Mouse (Mus musculus) hindbrain, embryonic 13.5 days (tissue): ENCODE results near the gene Slc9a9. TPM values are rescaled to one million over a fixed set of nuclear protein-coding genes. Genes with fewer than 3 reads are reported as not detected.

ENCODE experiments used
- ATAC-seq: fragments of 200-750 bp; cut with Nextera tagmentation; 2 replicates; pipeline ENCODE4 v1.8.0; 2017; ENCODE audit warnings: moderate TSS enrichment; ENCODE audit not compliant: low FRiP score
- H3K27ac ChIP-seq: fragments of 300-500 bp; sonication (generic); 2 replicates; pipeline ENCODE4 v1.5.1; 2015; ENCODE audit warnings: inconsistent platforms, mild to moderate bottlenecking, moderate library complexity
- H3K27me3 ChIP-seq: fragments of 300-500 bp; sonication (generic); 2 replicates; pipeline ENCODE4 v1.6.1; 2015; ENCODE audit warnings: mild to moderate bottlenecking, inconsistent platforms
- H3K36me3 ChIP-seq: fragments of 300-500 bp; sonication (generic); 2 replicates; pipeline ENCODE4 v1.6.1; 2015; ENCODE audit warnings: mild to moderate bottlenecking, inconsistent platforms
- H3K4me1 ChIP-seq: fragments of 300-500 bp; sonication (generic); replicated peaks from 2 replicates; pipeline ENCODE4 v1.6.1; 2015; ENCODE audit warnings: inconsistent platforms
- H3K4me2 ChIP-seq: fragments of 300-500 bp; sonication (generic); 2 replicates; pipeline ENCODE4 v1.6.1; 2015; ENCODE audit warnings: inconsistent platforms, mild to moderate bottlenecking, moderate library complexity
- H3K4me3 ChIP-seq: fragments of 300-500 bp; sonication (generic); 2 replicates; pipeline ENCODE4 v1.5.1; 2015; ENCODE audit warnings: mild to moderate bottlenecking, inconsistent platforms
- H3K9ac ChIP-seq: fragments of 300-500 bp; sonication (generic); 2 replicates; pipeline ENCODE4 v1.6.1; 2015; ENCODE audit warnings: mild to moderate bottlenecking, inconsistent platforms
- H3K9me3 ChIP-seq: fragments of 300-500 bp; sonication (generic); 2 replicates; pipeline ENCODE4 v1.6.1; 2016; ENCODE audit warnings: inconsistent platforms
- WGBS: fragments of 180-500 bp; shearing (Covaris S2); methylation state at CpG from one replicate; pipeline ENCODE4 v1.1.7; 2015; 5-methylcytosine and 5-hydroxymethylcytosine counted together
- polyA plus RNA-seq: library from polyadenylated mRNA; unstranded; fragments of >200 nt; fragmentation: Nextera tagmentation; extraction: Ambion mirVana; gene quantifications from 2 replicates; pipeline ENCODE4 v1.2.1, GENCODE M21; 2015

Slc9a9 gene
- polyA plus RNA-seq, 1 experiment from 2014 or later: 6.0 TPM

DNA sequence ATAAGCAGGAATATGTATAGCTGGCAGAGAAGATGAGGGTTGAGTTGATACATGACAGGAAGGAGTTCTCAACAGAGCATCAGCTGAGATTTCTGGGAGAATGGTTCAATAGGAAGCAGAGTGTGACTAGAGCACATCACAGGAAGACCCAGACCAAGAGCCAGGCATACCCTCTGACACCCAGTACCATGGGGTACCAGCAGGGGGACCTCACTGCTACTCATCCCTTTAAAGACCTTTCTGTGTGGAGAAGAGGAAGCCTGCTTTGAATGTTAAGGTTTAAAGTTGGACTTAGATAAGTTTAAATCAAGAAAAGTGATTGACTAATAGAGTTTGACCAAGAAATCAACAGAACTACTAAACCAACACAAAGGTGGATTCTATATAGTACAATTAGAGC, 257.4 kb downstream of the Slc9a9 start:
- Histone ChIP-seq H3K9me3 (0 out of 2 replicates have a peak, but pooled peaks cover 3% of the 10 kb centered on the region), H3K4me1 (no peaks in the 10 kb centered on the region), H3K36me3 (no peaks in the 10 kb centered on the region), H3K27ac (no peak overlapping the region), H3K27me3 (no peaks in the 10 kb centered on the region), H3K4me2 (no peak overlapping the region), H3K4me3 (no peak overlapping the region), H3K9ac (no peak overlapping the region)
- ATAC-seq: no peak

DNA sequence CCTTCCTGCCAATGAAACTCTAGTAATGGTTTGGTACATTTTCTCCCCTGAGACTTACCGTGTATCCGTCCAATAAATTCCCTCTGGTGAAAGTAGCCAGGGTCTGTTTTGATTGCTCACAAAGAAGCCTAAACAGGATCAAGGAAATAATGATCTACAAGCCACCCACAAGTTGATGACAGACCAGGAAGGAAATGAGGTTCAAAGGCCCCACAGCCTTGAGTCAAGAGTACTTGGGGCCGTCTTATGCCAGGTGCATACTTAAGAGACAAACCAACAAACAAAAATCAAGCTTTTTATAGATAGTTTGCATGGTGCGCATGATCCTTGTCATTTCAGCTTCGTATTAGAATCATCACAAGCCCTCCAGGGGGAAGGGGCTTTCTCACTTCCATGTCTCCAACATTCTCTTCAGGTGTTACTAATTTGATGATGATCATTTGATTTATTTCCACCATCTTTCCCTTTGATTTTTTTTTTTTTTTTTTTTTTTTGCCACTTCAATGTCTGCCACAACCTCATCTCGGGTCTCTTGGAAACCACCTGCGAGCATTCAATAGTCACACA, 275.9 kb downstream of the Slc9a9 start:
- Histone ChIP-seq H3K36me3 (no peaks in the 10 kb centered on the region), H3K4me2 (no peak overlapping the region), H3K4me1 (no peaks in the 10 kb centered on the region), H3K4me3 (no peak overlapping the region), H3K9ac (no peak overlapping the region), H3K9me3 (no peaks in the 10 kb centered on the region), H3K27me3 (no peaks in the 10 kb centered on the region), H3K27ac (no peak overlapping the region)
- WGBS: 90% methylated on average over 7 of the region's 7 CpGs
- ATAC-seq: no peak

DNA sequence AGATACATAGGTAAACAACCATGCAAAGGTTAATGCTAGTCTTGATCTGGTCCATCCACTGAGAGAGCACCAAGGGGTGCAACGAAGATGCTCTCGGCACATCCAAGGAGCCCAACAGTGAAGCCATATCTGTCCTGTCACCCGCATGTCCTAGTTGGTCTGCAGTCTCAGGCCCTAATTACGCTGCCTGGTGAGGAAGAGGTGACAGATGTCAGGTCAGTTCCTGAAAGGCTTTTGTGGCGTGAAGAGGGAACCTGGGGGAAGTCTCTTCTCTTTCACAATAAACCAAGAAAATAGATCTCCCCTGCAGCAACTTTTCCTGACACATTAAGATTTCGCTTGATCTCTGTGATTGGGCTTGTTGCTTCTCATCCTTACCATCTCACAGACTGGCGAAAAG, 277.5 kb downstream of the Slc9a9 start:
- no peaks in the 10 kb centered on the region for H3K27me3 ChIP-seq
- no peak overlapping the region for H3K4me3 ChIP-seq
- H3K27ac ChIP-seq: no peak overlapping the region
- ATAC-seq: no peak
- H3K36me3 ChIP-seq: no peaks in the 10 kb centered on the region
- H3K9ac ChIP-seq: no peak overlapping the region
- 78% methylated on average over 7 of the region's 7 CpGs for WGBS
- H3K4me1 ChIP-seq: no peaks in the 10 kb centered on the region
- H3K4me2 ChIP-seq: no peak overlapping the region
- H3K9me3 ChIP-seq: no peaks in the 10 kb centered on the region

DNA sequence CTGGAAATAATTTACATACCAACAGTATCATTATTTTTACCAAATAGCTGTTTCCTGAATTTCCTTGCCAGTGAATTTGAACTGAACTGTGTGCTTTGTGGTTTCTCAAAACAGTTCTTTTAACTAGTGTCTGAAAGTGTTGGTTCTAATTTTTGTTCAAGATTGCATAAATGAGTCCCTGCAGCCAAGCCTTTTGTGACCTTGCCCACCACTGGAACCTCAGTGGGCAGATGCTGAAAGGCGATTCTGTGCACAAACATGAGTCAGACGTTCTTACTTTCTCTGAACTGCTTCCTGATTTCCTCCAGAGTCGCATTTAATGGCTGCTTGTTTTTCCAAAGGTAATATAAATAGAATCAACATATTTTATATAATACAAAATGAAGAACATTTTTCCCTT, 281.0 kb downstream of the Slc9a9 start:
- Histone ChIP-seq H3K4me1 (no peaks in the 10 kb centered on the region), H3K4me3 (no peak overlapping the region), H3K4me2 (no peak overlapping the region), H3K27me3 (no peaks in the 10 kb centered on the region), H3K27ac (no peak overlapping the region), H3K36me3 (no peaks in the 10 kb centered on the region), H3K9ac (no peak overlapping the region), H3K9me3 (no peaks in the 10 kb centered on the region)
- WGBS: 73% methylated on average over 3 of the region's 3 CpGs
- no peak for ATAC-seq

DNA sequence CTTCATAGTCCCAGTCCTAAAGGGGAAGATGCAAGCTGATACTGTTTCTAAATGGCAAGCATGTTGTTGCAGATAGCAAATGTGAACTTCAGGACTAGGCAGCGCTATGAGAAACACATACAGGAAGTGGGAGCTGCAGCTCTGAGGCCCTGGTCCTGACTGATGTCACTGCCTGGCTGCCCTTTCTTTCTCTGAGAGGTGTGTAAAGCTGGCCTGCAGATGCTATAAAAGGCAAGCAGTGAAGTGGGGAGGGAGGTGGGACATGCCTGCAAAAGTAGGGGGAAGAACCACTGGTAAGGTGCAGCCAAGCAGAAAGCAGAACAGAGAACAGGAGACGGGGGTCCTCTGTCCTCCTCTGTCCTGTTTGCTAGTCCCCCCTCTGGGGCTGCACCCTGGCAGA, 285.9 kb downstream of the Slc9a9 start:
- WGBS: 70% methylated on average over 2 of the region's 2 CpGs
- no peak for ATAC-seq

DNA sequence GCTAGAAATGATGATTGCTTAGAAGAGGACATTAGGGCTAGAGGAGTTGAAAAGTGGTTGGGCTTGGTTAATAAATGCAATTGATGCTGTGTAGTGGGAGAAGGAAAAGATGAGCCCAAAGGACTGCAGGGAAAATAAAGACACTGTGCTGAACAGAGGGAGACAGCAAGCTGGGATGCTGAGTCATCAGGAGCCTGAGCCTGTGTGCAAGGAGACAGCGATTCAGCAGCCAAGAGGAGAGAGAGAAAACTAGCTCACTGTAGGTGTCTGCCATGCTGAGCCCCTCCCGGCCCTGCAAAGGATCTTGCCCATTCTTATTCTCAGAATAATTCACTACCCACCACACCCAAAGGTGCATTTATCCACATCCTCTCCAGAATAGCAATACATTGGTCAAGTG, 288.7 kb downstream of the Slc9a9 start:
- H3K4me2 ChIP-seq: no peak overlapping the region
- H3K36me3 ChIP-seq: no peaks in the 10 kb centered on the region
- H3K27ac ChIP-seq: no peak overlapping the region
- H3K9ac ChIP-seq: no peak overlapping the region
- no peaks in the 10 kb centered on the region for H3K4me1 ChIP-seq
- H3K27me3 ChIP-seq: no peaks in the 10 kb centered on the region
- H3K4me3 ChIP-seq: no peak overlapping the region
- 66% methylated on average over 2 of the region's 2 CpGs for WGBS
- ATAC-seq: no peak
- H3K9me3 ChIP-seq: no peaks in the 10 kb centered on the region

More for the DNA sequence above, 285.9 kb downstream of the Slc9a9 start:
- H3K4me3 ChIP-seq: no peak overlapping the region
- H3K9ac ChIP-seq: no peak overlapping the region
- H3K36me3 ChIP-seq: no peaks in the 10 kb centered on the region
- no peak overlapping the region for H3K27ac ChIP-seq
- no peak overlapping the region for H3K4me2 ChIP-seq
- no peaks in the 10 kb centered on the region for H3K4me1 ChIP-seq
- H3K27me3 ChIP-seq: no peaks in the 10 kb centered on the region
- no peaks in the 10 kb centered on the region for H3K9me3 ChIP-seq

DNA sequence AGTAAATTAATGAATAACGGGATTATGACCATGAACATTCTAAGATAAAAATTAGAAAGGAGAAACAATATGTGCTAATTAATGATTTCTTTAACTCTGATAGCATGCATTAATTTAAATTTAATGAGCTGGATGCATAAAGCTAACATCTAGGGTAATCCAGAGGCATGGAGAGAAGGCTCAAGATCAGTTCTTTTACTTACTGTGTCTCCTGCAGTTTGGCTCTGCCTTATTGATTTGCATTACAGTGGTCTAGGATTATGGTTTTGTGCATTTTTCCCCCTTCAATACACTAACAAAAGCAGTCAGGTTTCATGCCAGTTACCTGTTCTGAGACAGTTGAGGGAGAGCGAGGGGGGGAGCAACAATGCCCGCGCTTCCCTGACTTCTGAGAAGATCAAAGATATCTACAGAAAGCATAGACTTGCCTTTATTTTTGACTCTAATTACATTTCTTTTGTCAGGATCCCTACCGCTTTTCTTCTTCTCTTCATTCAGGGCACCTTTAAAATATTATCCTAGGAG, 298.9 kb downstream of the Slc9a9 start:
- no peak for ATAC-seq

DNA sequence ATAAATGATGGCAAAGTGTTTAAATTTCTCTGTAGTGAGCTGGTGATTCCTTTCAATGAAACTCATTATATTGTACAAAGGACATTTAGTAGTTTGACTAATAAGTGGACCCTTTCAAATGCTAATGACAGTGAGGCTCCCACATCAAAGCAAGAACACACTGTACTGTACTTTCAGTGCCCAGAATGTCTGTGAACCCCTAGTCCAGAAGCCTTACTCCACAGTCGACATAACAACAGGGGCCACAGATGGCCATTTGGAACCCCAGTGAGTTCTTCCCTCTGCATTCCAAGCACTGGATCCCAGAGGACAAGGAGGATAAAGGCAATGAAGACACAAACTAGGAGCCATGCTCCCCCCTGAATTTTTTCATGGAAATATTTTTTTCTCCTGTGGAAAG, 299.4 kb downstream of the Slc9a9 start:
- Histone ChIP-seq H3K9ac (no peak overlapping the region), H3K4me2 (no peak overlapping the region), H3K27ac (0 out of 2 replicates have a peak overlapping the region, but pooled peaks have one; percentile 35), H3K4me3 (no peak overlapping the region), H3K27me3 (no peaks in the 10 kb centered on the region), H3K36me3 (no peaks in the 10 kb centered on the region), H3K4me1 (peaks cover 7% of the 10 kb centered on the region), H3K9me3 (peaks cover 2% of the 10 kb centered on the region; the same call in 1 of the 2 replicates)
- 24% methylated on average over 1 of the region's 1 CpGs for WGBS
- ATAC-seq: 0 out of 2 replicates have a peak, but pooled peaks have one; percentile 49

More for the DNA sequence above, 298.9 kb downstream of the Slc9a9 start:
- Histone ChIP-seq H3K27me3 (no peaks in the 10 kb centered on the region), H3K9ac (no peak overlapping the region), H3K4me3 (no peak overlapping the region), H3K27ac (no peak overlapping the region), H3K9me3 (peaks cover 2% of the 10 kb centered on the region; the same call in 1 of the 2 replicates), H3K36me3 (no peaks in the 10 kb centered on the region), H3K4me1 (peaks cover 7% of the 10 kb centered on the region), H3K4me2 (no peak overlapping the region)
- 64% methylated on average over 5 of the region's 5 CpGs for WGBS

DNA sequence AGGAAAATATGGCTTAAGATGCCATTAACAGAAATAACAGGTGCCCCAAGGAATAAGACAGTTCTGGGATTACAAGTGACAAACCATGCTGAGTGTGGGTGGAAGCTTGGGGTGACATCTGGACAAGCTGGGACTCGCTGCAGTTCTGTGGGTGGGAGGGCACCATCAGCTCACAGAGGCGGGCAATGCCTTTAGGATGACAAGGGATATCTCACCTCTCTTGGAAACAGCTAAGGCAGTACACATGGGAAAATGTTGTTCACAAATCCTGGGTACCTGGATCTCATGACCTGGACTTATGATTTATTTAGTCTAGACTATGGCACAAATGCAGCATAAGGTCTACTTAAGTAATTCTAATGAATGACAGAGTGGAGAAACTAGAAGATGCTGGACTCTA, 302.3 kb downstream of the Slc9a9 start:
- no peak overlapping the region for H3K27ac ChIP-seq
- 79% methylated on average over 2 of the region's 2 CpGs for WGBS
- no peak overlapping the region for H3K4me3 ChIP-seq
- no peaks in the 10 kb centered on the region for H3K36me3 ChIP-seq
- no peaks in the 10 kb centered on the region for H3K27me3 ChIP-seq
- no peak overlapping the region for H3K4me2 ChIP-seq
- no peak overlapping the region for H3K9ac ChIP-seq
- ATAC-seq: no peak
- peaks cover 7% of the 10 kb centered on the region for H3K4me1 ChIP-seq
- no peaks in the 10 kb centered on the region for H3K9me3 ChIP-seq

DNA sequence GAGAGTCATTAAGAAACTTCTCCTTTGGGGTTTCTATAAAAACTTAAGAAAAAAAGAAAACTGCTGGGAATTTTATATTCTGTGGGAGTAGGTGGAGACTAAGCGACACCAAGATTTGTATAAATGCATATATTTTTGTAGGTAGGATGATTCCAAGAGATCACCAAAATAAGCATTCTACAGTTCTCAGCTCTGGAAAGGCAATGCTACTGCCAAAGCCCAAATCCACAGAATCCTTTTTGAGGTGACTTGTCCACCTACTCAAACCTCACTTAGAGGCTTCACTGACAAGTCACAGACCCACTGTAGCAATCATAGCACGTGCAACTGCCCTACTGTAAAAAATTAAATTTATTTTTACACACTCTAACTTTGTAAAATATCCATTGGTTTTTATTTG, 303.0 kb downstream of the Slc9a9 start:
- Histone ChIP-seq H3K27me3 (no peaks in the 10 kb centered on the region), H3K4me3 (no peak overlapping the region), H3K9ac (no peak overlapping the region), H3K4me1 (peaks cover 7% of the 10 kb centered on the region), H3K4me2 (no peak overlapping the region), H3K9me3 (no peaks in the 10 kb centered on the region), H3K27ac (no peak overlapping the region), H3K36me3 (no peaks in the 10 kb centered on the region)
- no peak for ATAC-seq
- WGBS: 92% methylated on average over 2 of the region's 2 CpGs

DNA sequence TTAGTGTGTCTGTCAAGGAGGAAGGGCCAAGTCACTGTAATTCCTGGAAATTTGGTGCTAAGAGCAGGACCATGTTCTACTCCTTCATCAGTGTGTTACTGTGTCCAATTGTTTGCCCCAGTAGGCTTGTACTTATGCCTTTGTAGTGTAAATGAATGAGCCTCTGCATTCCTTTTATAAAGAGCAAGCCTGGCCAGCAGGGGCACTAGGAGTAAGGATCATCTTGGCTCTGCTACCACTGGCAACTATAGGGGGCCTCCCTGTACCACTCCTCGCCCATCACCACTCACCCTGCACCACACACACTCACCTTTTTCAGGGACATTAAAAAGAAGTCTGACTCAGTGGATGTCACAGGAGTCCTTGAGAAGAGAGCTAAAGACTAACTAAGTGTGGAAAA, 306.5 kb downstream of the Slc9a9 start:
- Histone ChIP-seq H3K36me3 (no peaks in the 10 kb centered on the region), H3K27ac (no peak overlapping the region), H3K9me3 (no peaks in the 10 kb centered on the region), H3K9ac (no peak overlapping the region), H3K4me2 (no peak overlapping the region), H3K27me3 (no peaks in the 10 kb centered on the region), H3K4me1 (no peaks in the 10 kb centered on the region), H3K4me3 (no peak overlapping the region)
- 90% methylated on average over 1 of the region's 1 CpGs for WGBS
- ATAC-seq: no peak

DNA sequence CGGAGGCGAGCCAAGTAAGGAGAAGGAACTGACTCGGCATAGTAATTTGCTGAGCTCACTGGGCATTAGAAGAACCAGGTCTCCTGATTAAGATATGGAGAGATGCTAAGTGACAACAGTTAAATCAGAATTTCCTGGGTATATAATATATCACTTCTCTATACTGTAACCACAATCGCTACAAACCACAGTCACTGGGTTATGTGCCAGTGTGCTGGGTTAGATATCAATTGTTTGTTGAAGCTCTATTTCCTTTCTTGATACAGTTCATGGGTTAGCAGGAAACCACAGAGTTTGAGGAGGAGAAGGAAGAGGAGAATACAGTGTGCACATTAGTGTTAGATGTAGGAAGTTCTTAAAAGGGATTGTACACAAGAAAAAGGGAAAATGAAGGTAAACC, 323.9 kb downstream of the Slc9a9 start:
- Histone ChIP-seq H3K9ac (no peak overlapping the region), H3K27me3 (no peaks in the 10 kb centered on the region), H3K4me1 (no peaks in the 10 kb centered on the region), H3K9me3 (no peaks in the 10 kb centered on the region), H3K4me2 (no peak overlapping the region), H3K27ac (no peak overlapping the region), H3K36me3 (no peaks in the 10 kb centered on the region), H3K4me3 (no peak overlapping the region)
- ATAC-seq: no peak
- 92% methylated on average over 4 of the region's 4 CpGs for WGBS

DNA sequence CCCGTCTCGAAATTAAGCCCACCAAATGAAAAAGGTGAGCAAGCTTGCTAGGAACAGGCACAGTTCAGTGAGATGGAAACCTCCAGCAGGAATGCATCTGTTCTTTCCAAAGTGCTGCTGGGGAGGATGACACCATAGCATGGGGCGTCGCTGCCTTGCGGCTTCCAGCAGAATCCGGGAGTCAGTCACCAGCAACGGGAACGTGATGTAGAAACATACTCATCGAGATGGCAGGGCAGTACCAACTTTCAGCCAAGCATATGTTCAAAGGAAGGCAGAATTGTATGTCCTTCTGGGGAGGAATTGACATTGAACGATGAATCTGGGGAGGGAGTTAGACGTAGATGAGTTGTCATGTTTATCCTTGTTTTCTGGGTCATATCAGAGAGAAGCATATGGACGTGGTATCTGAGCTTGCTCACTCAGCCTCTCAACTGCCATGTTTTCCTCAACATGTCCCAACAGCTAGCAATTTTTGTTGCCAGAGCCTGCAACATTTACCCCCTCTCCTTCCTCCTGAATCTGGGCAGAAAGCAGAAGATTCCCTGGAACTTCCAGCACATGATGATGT, 350.5 kb downstream of the Slc9a9 start:
- Histone ChIP-seq H3K4me3 (no peak overlapping the region), H3K9me3 (no peaks in the 10 kb centered on the region), H3K27me3 (no peaks in the 10 kb centered on the region), H3K36me3 (no peaks in the 10 kb centered on the region), H3K9ac (no peak overlapping the region), H3K4me2 (no peak overlapping the region), H3K4me1 (no peaks in the 10 kb centered on the region), H3K27ac (no peak overlapping the region)
- 96% methylated on average over 12 of the region's 12 CpGs for WGBS
- no peak for ATAC-seq
